Mouse (Mus musculus): ENCODE results near the gene Utrn. TPM values are rescaled to one million over a fixed set of nuclear protein-coding genes. Genes with fewer than 3 reads are reported as not detected.

Utrn gene
- total and polyA plus RNA-seq, 3 experiments, result 0.31 to 1.1 (median 0.67) TPM

DNA sequence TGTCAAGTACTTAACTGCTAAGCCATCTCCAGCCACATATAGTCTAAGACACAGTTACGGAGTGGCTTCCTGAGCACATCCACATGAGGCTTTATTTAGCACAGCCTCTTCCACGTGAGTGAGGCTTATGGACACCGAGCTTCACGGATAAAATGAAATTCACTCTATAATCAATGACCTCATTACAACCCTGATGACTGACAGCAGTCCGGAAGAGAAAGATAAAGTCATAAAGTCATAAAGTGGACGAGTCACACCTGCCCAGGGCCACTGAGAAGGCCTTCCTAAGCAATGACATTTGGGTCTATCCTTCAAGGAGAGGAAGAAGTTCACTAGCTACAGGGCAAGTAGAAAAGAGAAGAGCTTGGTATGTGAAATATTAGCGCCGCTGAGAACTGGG, 7.1 kb downstream of the Utrn start:
- H3K79me2 ChIP-seq (replicated peaks; ENCODE audit: control insufficient read depth, extremely low read depth, insufficient read depth, poor library complexity, severe bottlenecking), result no peaks in the 10 kb centered on the region
- peaks cover 6 to 7% of the 10 kb centered on the region in 2 experiments; a peak in 2 of 4 replicates for H3K4me1 ChIP-seq (ENCODE audit: control insufficient read depth in 1 of 2, insufficient read depth in 2 of 2)
- TF ChIP-seq RCOR1 (conservative IDR thresholded peaks at IDR 0.05; ENCODE audit: low read depth, low read length) (no peak), TCF12 (IDR thresholded peaks at IDR 0.05; ENCODE audit: low read depth, low read length) (no peak), NRF1 (IDR thresholded peaks at IDR 0.05; ENCODE audit: low read depth, low read length) (no peak), CHD2 (IDR thresholded peaks at IDR 0.05; ENCODE audit: low read length) (no peak), USF2 (conservative IDR thresholded peaks at IDR 0.05; ENCODE audit: low read depth, low read length) (no peak), ZMIZ1 (IDR thresholded peaks at IDR 0.05; ENCODE audit: low read depth, low read length) (no peak), EP300 (IDR thresholded peaks at IDR 0.05; ENCODE audit: low read length) (no peak), CHD1 (IDR thresholded peaks at IDR 0.05; ENCODE audit: low read depth, low read length) (no peak), JUN (IDR thresholded peaks at IDR 0.05; ENCODE audit: insufficient read depth, low read depth, low read length) (no peak), MAZ (IDR thresholded peaks at IDR 0.05; ENCODE audit: low read depth, low read length) (no peak), MAX (IDR thresholded peaks at IDR 0.05; ENCODE audit: low read length) (no peak), E2F4 (IDR thresholded peaks at IDR 0.05; ENCODE audit: insufficient replicate concordance, low read depth, low read length) (no peak), MEF2A (IDR thresholded peaks at IDR 0.05; ENCODE audit: borderline replicate concordance, low read depth, low read length) (no peak), SIN3A (IDR thresholded peaks at IDR 0.05; ENCODE audit: low read length) (no peak), POLR2A (IDR thresholded peaks at IDR 0.05; ENCODE audit: low read depth, low read length) (no peak), HCFC1 (IDR thresholded peaks at IDR 0.05; ENCODE audit: low read depth, low read length) (no peak), TBP (conservative IDR thresholded peaks at IDR 0.05; ENCODE audit: low read depth, low read length) (no peak), POLR2AphosphoS2 (IDR thresholded peaks at IDR 0.05; ENCODE audit: low read depth, low read length) (no peak), MYC (IDR thresholded peaks at IDR 0.05; ENCODE audit: low read depth, low read length) (no peak)
- DNase-seq (ENCODE audit: extremely low read depth), result no peak
- H3K27me3 ChIP-seq (replicated peaks), result peaks cover 10% of the 10 kb centered on the region
- no peak overlapping the region for H3K4me2 ChIP-seq (ENCODE audit: insufficient read depth, low read depth, poor library complexity, severe bottlenecking)
- dilution Hi-C loops (cut with MboI; ENCODE audit: extremely low pct_ligation_motif_present, extremely low pct_unique_long_range_greater_than_20kb, low sequenced_read_pairs) (no loop called here), in situ Hi-C loops (cut with MboI; ENCODE audit: low pct_ligation_motif_present, low pct_unique_long_range_greater_than_20kb, low sequenced_read_pairs) (no loop called here)
- no peak overlapping the region for H3K9ac ChIP-seq (ENCODE audit: insufficient read depth, low read depth)
- no peaks in the 10 kb centered on the region for H3K36me3 ChIP-seq (replicated peaks in 1 of 2; ENCODE audit: control insufficient read depth in 1 of 2, insufficient read depth in 1 of 2, low read length in 1 of 2)
- no peaks in the 10 kb centered on the region for H3K9me3 ChIP-seq (replicated peaks; ENCODE audit: low read length)
- H3K27ac ChIP-seq (ENCODE audit: insufficient read depth, low read depth), result no peak overlapping the region
- H3K4me3 ChIP-seq (replicated peaks in 1 of 3; ENCODE audit: low read depth in 2 of 3, low read length in 2 of 3, poor library complexity in 1 of 3), result no peak overlapping the region

DNA sequence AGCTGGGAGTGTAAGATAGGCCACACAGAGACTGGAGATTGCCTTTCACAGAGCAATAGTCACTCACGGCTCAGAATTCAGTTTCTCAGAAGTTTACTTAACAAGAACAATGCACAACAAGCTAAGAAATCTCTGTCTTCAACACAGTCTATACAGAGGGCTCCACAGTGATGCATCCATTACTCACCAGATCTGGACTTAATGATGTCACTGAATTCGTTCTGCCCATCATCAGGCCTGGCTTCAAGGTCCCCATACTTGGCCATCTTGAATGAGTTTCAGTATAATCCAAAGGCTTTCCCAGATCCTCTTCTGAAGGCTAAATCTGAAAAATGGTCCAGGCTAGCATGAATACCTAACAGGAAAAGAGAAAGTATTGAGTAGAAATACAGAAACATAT, 7.8 kb downstream of the Utrn start:
- H3K36me3 ChIP-seq (replicated peaks in 1 of 2; ENCODE audit: control insufficient read depth in 1 of 2, insufficient read depth in 1 of 2, low read length in 1 of 2), result no peaks in the 10 kb centered on the region
- peaks cover 6% of the 10 kb centered on the region for H3K27me3 ChIP-seq (replicated peaks)
- H3K27ac ChIP-seq (ENCODE audit: insufficient read depth, low read depth), result no peak overlapping the region
- H3K4me3 ChIP-seq (replicated peaks in 1 of 3; ENCODE audit: low read depth in 2 of 3, low read length in 2 of 3, poor library complexity in 1 of 3), result no peak overlapping the region
- dilution Hi-C loops (cut with MboI; ENCODE audit: extremely low pct_ligation_motif_present, extremely low pct_unique_long_range_greater_than_20kb, low sequenced_read_pairs) (no loop called here), in situ Hi-C loops (cut with MboI; ENCODE audit: low pct_ligation_motif_present, low pct_unique_long_range_greater_than_20kb, low sequenced_read_pairs) (no loop called here)
- no peak overlapping the region for H3K4me2 ChIP-seq (ENCODE audit: insufficient read depth, low read depth, poor library complexity, severe bottlenecking)
- DNase-seq (ENCODE audit: extremely low read depth), result no peak
- peaks cover under 1 to 3% of the 10 kb centered on the region in 2 experiments; a peak in 1 of 4 replicates for H3K4me1 ChIP-seq (ENCODE audit: control insufficient read depth in 1 of 2, insufficient read depth in 2 of 2)
- H3K9me3 ChIP-seq (replicated peaks; ENCODE audit: low read length), result no peaks in the 10 kb centered on the region
- no peaks in the 10 kb centered on the region for H3K79me2 ChIP-seq (replicated peaks; ENCODE audit: control insufficient read depth, extremely low read depth, insufficient read depth, poor library complexity, severe bottlenecking)
- no peak for TF ChIP-seq TBP (conservative IDR thresholded peaks at IDR 0.05; ENCODE audit: low read depth, low read length)
- no peak for TF ChIP-seq TCF12 (IDR thresholded peaks at IDR 0.05; ENCODE audit: low read depth, low read length)
- TF ChIP-seq CTCF (conservative IDR thresholded peaks at IDR 0.05 in 1 of 2, IDR thresholded peaks at IDR 0.05 in 1 of 2; ENCODE audit: low read depth in 2 of 2, low read length in 2 of 2), result no peak
- TF ChIP-seq MAZ (IDR thresholded peaks at IDR 0.05; ENCODE audit: low read depth, low read length), result no peak
- no peak for TF ChIP-seq USF1 (IDR thresholded peaks at IDR 0.05; ENCODE audit: low read depth, low read length)
- no peak for TF ChIP-seq KAT2A (IDR thresholded peaks at IDR 0.05; ENCODE audit: insufficient replicate concordance, low read length)
- no peak for TF ChIP-seq ETS1 (conservative IDR thresholded peaks at IDR 0.05; ENCODE audit: low read depth, low read length)
- no peak for TF ChIP-seq POLR2A (IDR thresholded peaks at IDR 0.05; ENCODE audit: low read depth, low read length)
- no peak for TF ChIP-seq SMC3 (IDR thresholded peaks at IDR 0.05; ENCODE audit: low read depth, low read length)
- TF ChIP-seq ZKSCAN1 (IDR thresholded peaks at IDR 0.05; ENCODE audit: borderline replicate concordance, low read depth, low read length), result no peak
- TF ChIP-seq MAFK (IDR thresholded peaks at IDR 0.05; ENCODE audit: insufficient replicate concordance, low read length), result no peak
- TF ChIP-seq EP300 (IDR thresholded peaks at IDR 0.05; ENCODE audit: low read length), result no peak
- no peak for TF ChIP-seq E2F4 (IDR thresholded peaks at IDR 0.05; ENCODE audit: insufficient replicate concordance, low read depth, low read length)
- TF ChIP-seq PAX5 (IDR thresholded peaks at IDR 0.05; ENCODE audit: low read length), result no peak
- no peak for TF ChIP-seq ZMIZ1 (IDR thresholded peaks at IDR 0.05; ENCODE audit: low read depth, low read length)
- no peak for TF ChIP-seq MYC (IDR thresholded peaks at IDR 0.05; ENCODE audit: low read depth, low read length)
- TF ChIP-seq NELFE (IDR thresholded peaks at IDR 0.05; ENCODE audit: low read depth, low read length), result no peak
- no peak overlapping the region for H3K9ac ChIP-seq (ENCODE audit: insufficient read depth, low read depth)
